Mouse (Mus musculus): ENCODE results near the gene Pkn2.

Gene Pkn2

DNA sequence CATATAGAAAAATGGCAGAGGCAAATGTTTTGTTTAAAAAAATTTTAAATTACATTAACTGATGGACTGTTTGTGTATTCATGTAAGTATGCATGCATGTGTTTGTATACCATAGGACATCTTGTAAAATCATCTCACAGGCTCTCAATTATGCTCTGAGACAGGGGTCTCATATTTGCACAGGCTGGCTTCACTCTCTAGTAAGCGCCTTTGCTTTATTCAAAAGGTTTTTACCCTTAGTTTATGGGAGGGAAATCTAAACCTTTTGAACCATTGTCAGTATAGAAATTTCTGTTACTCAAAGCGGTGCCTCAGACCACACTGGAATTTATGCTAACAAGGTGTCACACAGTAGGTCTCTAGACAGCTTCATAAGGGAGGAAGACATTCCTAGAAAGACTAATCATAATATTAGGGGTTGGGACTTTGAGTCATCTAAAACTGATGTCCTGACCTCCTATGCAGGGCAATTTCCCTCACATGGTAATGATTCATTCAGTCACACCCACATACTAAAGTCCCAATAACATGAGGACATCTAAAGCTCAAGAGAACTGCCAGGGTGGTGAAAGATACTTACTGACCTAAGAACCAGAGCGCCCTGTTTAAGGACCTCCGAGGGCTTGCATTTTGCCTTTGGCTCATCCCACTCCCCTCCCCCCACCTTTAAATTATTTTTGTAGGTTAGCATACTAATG, 55.2 kb downstream of the Pkn2 start:
- no peak for DNase-seq

DNA sequence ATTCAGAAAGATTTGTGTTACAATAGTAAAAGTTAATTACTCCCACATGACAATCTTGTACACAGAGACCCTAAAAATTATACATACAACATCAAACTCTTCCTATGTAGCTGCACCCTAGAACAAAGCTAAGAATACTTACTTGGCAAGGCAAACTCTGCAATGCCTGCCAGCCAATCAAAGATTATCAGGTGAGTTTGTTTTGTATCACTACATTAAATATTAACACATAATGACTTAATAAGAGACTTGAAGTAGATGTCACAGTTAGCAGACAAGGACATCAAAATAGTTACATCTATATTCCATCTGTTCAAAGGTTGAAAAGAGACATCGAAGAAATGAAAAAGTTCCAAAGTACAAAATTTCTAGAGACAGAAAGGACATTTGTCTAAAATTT, 58.2 kb downstream of the Pkn2 start:
- no peak for DNase-seq

GRCm38 (mm10) chr3:142817506-142817905, 64.3 kb downstream of the Pkn2 start:
- DNase-seq: no peak

- no peak for DNase-seq
These were observed 70.2 kb downstream of the Pkn2 start for GRCm38 (mm10) chr3:142811582-142811981.

DNA sequence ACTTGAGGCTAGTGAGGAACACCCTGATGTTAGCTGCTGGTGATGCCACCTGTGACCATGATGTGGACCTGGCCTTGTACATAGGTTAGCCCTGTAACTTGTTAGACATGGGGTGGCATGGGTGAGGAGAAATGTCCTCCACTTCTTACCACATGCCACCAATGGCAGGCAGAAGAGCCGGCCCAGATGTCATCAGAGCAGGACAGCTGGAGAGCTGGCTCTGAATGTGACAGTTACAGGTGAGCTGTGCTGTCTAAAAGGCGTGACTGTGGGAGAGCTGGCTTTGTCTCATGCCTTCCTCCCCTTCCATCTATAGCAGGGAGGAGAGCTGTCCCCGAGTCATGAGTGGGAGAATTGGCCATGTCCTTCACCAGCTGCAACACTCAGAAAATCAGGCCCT, 86.2 kb downstream of the Pkn2 start:
- no peak for DNase-seq

DNA sequence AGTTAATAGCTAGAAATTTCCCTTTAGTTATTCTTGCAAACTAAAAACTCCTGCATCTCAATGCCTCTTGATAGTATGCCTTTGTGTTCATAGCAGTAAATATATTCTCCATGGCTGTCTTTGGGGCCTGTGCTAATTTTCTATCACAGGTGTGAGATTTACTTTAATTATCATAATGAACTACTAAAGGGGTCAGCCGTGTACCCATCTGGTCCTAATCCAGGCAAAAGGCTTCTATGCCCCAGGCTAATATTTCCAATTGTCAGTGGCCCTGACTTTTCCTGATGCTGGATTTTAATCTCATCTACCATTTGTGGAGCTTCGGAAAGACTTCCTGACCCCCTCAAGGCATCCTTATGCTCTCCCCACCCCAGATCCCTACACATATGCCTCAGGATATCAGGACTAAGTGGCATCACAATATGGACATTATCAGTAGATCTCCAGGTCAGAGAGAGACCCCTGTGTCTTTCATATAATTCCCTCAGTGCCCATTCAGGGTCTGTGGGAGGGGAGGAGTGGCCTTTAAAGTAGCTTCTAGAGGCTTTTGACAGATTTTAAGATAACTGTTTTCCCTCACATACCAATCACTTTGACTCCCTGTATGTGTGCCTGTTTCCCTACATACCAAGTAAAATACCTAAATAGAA, 95.3 kb downstream of the Pkn2 start:
- no peak for DNase-seq

- no peak for DNase-seq
These were observed 104.6 kb downstream of the Pkn2 start for GRCm38 (mm10) chr3:142777227-142777626.

- DNase-seq: no peak
These were observed 108.1 kb downstream of the Pkn2 start for GRCm38 (mm10) chr3:142773538-142774191.

DNA sequence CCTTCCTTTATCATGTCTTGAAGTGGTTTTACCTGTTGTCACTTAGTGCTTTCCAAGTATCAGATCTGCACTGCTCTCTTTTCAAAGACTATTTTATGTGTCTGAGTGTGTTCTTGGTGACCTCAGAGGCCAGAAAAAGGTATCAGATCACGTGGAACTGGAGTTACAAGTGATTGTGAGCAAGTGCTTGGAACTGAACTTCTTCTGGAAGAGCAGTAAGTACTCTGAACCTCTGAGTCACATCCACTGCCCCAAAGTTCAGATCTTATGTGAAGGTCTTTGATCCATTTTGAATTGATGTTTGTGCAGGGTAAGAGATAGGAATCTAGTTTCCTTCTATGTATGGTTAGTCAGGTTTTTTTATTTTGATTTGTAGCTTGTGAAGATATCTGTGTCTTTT, 111.3 kb downstream of the Pkn2 start:
- DNase-seq: no peak

- no peak for DNase-seq
These were observed 113.3 kb downstream of the Pkn2 start for GRCm38 (mm10) chr3:142768498-142768897.

DNA sequence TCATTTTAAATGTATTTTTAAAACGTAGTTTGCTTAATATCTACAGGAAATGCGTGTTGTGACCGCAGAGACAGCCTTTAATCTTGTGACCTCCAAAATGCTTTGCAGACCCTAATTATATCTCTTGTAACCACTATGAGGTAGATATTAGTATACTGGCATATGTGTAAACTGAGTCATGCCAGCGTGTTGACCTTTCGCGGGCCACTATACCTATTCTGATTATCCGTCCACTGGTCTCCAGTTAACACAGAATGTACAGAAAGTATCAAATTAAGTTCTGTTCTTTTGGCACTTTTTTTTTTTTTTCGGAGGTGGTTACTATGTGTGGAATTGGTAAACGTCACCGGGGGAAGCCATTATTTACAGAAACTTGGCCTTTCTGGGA, 116.0 kb downstream of the Pkn2 start:
- no peak for DNase-seq

DNA sequence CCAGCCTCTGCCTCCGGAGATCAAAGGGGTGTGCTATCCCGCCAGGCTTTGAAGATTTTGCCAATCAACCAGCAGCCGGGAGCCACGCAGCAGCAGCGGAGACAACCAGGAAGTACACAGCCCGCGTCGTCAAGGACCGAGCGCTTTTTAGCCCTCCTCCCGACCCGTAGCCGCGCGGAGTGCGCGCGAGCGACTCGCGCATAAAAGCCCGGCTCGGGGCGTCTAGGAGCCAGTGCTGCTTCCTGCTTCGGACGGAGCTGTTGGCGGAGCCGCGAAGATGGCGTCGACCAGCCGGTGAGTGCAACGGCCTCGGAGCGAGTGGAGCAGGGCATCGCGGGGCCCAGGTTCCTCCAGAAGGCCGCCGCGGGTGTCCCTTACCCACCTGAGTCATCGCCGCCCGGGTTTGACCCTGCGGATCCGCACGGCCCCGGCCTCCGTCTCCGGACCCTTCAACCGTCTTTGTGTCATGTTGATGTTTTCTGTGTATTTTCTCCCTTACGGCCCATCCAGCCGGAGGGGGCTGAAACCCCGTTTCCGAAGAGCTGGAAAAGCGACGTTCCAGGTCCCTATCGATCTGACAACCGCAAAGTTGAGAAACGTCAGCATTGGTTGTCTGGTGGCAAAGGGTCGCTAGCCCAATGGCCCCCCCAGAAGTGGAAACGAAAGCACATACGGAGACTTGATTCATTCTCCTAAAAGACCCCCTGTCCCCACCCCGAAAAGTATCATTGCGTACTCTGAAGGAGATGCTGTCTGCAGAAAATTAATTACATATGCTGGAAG, 116.6 kb downstream of the Pkn2 start, which contains the start of gene Gtf2b:
Gene Gtf2b (plus strand): TSS at position 51 of the 783 bp plus-strand sequence.
- DNase-seq: peak; percentile 90

- DNase-seq: no peak
These were observed 121.4 kb downstream of the Pkn2 start for GRCm38 (mm10) chr3:142760356-142760755.

GRCm38 (mm10) chr3:142758593-142758992, 123.2 kb downstream of the Pkn2 start:
- DNase-seq: no peak

- DNase-seq: no peak
These were observed 124.0 kb downstream of the Pkn2 start for GRCm38 (mm10) chr3:142757841-142758240.

DNA sequence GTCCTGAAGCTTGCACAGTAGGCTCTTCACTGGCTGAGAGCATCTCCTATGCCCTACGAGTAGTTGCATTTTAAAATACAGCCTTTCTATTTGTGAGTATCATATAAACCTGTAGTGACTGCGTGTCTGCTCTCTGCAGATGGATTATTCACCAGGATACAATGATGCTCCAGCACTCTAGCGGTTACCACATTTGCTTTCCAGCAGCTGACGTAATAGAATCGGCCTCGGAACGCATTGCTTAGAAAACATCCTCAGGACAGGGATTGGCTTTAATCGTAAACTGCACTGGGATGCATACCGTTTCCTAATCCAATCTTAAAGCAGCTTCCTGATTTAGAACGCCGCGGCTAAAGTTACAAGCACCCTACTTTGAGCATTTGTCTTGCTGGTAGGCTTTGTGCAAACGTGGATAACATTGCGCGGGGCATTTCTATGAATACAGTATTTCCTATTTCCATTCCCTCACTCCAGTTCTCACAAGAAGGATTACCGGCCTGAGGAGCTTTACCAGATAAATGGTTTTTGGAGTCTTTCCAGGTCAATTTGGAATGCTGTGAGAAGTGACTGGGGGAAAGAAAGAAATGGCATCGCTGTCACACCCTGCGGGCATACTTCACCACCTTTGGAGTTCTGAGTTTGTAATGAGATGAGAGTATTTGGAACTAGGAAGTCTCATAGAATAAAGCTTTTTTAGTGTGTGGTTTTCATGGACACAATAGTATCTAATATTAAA, 126.5 kb downstream of the Pkn2 start:
- no peak for DNase-seq

DNA sequence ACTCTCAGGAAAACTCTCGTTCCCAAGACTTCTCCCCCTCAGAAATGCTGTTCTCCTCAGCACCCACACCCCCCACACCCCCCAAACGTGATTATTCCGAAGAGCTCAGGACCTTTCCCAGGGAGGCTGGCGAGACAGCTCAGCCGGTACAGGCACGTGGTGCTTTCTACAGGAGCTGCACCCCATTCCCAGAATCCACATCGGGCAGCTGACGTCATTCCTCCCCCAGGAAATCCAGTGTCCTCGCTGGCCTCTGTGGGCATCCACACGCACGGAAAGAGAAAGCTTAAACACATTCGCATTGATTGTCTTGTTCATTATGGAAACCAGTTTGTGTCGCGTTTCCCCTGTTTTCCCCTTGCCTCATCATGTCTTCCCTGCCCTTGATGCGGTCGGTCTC, 132.7 kb downstream of the Pkn2 start:
- no peak for DNase-seq

DNA sequence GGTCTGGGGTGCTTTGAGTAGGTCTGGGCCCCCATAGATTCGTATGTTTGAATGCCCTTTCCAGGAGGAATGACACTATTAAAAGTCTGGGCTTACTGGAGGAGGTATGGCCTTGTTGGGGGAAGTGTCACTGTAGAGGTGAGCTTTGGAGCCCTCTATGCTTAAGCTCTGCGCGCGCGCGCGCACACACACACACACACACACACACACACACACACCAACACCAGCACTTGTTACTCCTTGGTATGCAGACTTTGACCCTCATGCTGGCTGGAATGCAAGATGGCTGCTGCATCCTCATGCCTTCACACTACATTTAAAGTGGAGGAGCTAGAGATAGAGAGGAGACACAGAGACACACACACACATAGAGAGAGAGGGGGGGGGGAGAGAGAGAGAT, 134.1 kb downstream of the Pkn2 start:
- no peak for DNase-seq

GRCm38 (mm10) chr3:142745076-142745475, 136.7 kb downstream of the Pkn2 start:
- no peak for DNase-seq

DNA sequence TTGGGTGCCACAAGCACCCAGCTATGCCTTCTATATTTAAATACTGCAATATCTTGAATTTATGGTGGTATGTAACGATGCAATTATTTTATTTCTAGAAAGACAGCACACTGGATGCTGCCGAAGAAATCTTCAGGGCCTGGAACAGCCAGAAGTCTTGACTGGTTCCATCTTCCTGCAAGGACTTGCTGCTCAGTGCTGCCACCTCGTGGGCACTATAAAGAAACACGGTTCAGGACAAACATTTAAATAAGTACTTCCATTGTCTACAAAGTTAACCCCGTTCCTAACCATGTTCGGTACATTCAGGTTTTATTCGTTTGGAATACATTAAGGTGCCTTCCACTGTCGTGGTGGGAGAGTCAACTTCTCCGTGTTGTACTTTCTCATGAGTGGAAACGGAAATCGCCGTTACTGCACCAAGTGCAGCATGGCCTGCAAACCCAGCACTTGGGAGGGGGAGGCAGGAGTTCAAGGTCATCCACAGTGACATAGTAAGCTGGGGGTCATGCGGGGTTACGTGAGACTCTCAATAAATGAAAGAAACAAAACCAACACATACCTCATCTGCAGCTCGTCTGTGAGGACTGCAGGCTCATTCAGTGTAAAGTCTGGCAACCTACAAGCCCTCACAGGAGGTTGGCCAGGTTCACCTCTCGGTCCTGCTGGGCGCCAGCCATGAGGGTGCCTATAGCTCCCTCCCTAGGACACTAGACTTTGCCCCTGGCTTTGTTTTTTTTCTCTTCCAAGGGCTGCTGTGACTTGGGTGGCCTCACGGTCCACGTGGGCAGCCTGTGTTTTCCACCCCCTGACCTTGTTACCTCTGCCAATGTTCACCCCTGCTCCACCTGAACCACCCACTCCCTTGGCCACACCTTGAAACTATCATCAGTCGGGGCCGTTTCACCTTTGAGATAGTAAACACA, 137.6 kb downstream of the Pkn2 start:
- DNase-seq: no peak

Measured in cerebellum, adult 9-11 months (tissue).